Mouse (Mus musculus): ENCODE results near the gene Grb2. TPM values are rescaled to one million over a fixed set of nuclear protein-coding genes. Genes with fewer than 3 reads are reported as not detected.
A peak's percentile ranks its signal among the peaks of the same experiment; 100 is the strongest.

The Grb2 gene
- total RNA-seq (2021) (100 to 1,000 TPM; 107 to 109 TPM), polyA plus RNA-seq (2012; rRNA removed) (52.0 and 73.2 TPM in 2 replicates)
- long read RNA-seq, transcript Grb2-201 (6 exons, 2,709 nt) = minor isoform, 21 of 76 reads
- long read RNA-seq, transcript Grb2-203 (5 exons, 2,683 nt) = major isoform, 40 of 76 reads
- long read RNA-seq, partial matches to known transcripts = 3 of 76 reads
- long read RNA-seq, other reads (novel, unspliced or antisense) = 12 of 76 reads

DNA sequence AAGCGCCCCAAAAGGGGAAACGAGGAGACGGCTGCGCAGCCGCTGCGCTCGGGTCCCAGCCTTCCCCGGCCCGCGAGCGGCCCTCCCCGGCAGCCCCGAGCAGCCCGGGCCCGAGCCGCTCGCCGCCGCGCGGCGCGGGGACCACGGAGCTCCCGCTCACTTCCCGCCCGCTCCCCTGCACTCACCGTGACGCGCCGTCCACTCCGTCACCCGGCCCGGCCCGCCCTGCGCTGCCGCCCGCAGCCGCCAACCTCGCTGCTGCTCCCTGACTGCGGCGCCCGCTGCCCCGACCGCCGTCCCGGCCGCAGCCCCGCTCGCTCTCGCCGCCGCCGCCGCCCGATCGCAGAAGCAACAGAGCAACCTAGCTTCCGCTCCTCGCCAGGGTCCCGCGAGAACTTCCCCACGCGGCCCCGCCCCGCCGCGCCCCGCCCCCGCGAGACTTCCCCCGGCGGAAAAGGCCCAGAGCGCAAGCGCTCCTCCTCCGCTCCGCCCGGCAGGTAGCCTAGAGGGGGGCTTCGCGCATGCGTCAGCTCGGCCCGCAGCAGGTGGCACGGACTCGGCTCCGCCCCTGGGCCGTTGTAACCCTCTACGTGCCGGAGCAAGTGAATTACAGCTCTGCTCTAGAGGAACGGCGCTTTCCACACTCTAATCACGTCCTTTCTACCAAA is at the start of gene Grb2:
TSS of gene Grb2 (minus strand) at position 389 of the 668 bp plus-strand sequence.
- peak; percentile 52; the same call in 1 of the 2 replicates for TF ChIP-seq POLR2A (IDR thresholded peaks at IDR 0.05; ENCODE audit: insufficient read depth, low read depth, low read length)
- TF ChIP-seq CTCF (IDR thresholded peaks at IDR 0.05) = no peak
- peak; percentile 61; the same call in 1 of the 2 replicates for TF ChIP-seq EP300 (IDR thresholded peaks at IDR 0.05; ENCODE audit: insufficient read depth, low read depth, low read length)
- Histone ChIP-seq H3K9ac (ENCODE audit: low read depth, low read length) (peak within 1 kb of the TSS; percentile 100), H3K4me3 (peak within 1 kb of the TSS; percentile 79), H3K27me3 (ENCODE audit: control insufficient read depth, insufficient read depth, low read length) (no peaks in the 10 kb centered on the region), H3K4me1 (ENCODE audit: control insufficient read depth, insufficient read depth, low read length) (peaks cover 6% of the 10 kb centered on the region), H3K79me2 (replicated peaks; ENCODE audit: control insufficient read depth, insufficient read depth, low read length) (peaks cover 3% of the 10 kb centered on the region; the same call in 1 of the 2 replicates), H3K36me3 (ENCODE audit: control insufficient read depth, insufficient read depth, low read length) (no peaks in the 10 kb centered on the region), H3K27ac (peak within 1 kb of the TSS; percentile 85)
- intact Hi-C loops (cut with DNase I) = no loop called here
- DNase-seq = peak; percentile 97 to 98
- whole genome bisulfite sequencing = 1% methylated on average over 86 of the region's 91 CpGs

DNA sequence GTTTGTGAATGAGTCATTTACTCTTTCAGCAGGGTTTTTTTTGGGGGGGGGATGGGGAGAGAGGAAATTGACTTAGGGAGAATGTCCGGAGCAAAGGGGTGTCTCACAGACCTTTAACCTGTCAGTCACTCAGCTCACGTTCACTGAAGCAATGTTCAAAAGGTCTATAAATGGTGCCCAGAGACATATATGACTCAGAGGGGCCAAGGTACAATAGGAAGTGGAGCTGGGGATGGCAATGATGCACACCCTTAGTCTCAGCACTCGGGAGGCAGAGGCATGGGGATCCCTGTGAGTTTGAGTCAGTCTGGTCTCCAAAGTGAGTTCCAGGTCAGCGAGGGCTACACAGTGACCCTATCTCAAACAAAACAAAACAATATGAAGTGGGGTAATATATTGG is 45.1 kb upstream of the Grb2 start:
- Histone ChIP-seq H3K4me1 (ENCODE audit: control insufficient read depth, insufficient read depth, low read length) (no peaks in the 10 kb centered on the region), H3K79me2 (replicated peaks; ENCODE audit: control insufficient read depth, insufficient read depth, low read length) (no peaks in the 10 kb centered on the region), H3K9ac (ENCODE audit: low read depth, low read length) (no peak overlapping the region), H3K27me3 (ENCODE audit: control insufficient read depth, insufficient read depth, low read length) (no peaks in the 10 kb centered on the region), H3K27ac (no peak overlapping the region), H3K36me3 (ENCODE audit: control insufficient read depth, insufficient read depth, low read length) (no peaks in the 10 kb centered on the region), H3K4me3 (no peak overlapping the region)
- DNase-seq = no peak
- TF ChIP-seq EP300 (IDR thresholded peaks at IDR 0.05; ENCODE audit: insufficient read depth, low read depth, low read length) = no peak
- no peak for TF ChIP-seq POLR2A (IDR thresholded peaks at IDR 0.05; ENCODE audit: insufficient read depth, low read depth, low read length)
- TF ChIP-seq CTCF (IDR thresholded peaks at IDR 0.05) = no peak
- 54% methylated on average over 4 of the region's 4 CpGs for WGBS
- intact Hi-C loops (cut with DNase I) = no loop called here

DNA sequence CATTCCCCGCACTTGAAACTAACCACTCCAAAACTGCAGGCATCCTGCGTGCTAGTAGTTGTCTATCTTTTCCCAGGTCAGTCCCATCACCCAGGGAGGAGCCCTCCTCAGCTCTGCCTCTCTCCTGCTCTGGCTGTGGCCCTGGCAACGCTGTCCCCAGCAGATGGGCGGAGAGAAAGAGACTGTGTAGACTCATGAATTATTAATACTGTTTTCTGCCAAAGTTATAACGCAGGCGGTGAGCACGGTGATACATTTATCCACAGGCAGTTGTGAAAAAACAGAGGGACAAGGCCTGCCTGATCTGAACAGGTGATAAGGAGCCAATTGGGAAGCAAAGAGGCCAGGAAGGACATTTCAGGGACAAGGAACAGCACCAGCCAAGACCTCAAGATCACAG is 44.3 kb upstream of the Grb2 start:
- no peak overlapping the region for H3K4me3 ChIP-seq
- no peak for DNase-seq
- no peaks in the 10 kb centered on the region for H3K27me3 ChIP-seq (ENCODE audit: control insufficient read depth, insufficient read depth, low read length)
- H3K27ac ChIP-seq = no peak overlapping the region
- no peaks in the 10 kb centered on the region for H3K36me3 ChIP-seq (ENCODE audit: control insufficient read depth, insufficient read depth, low read length)
- no peak overlapping the region for H3K9ac ChIP-seq (ENCODE audit: low read depth, low read length)
- intact Hi-C loops (cut with DNase I) = no loop called here
- WGBS = 85% methylated on average over 7 of the region's 7 CpGs
- no peaks in the 10 kb centered on the region for H3K4me1 ChIP-seq (ENCODE audit: control insufficient read depth, insufficient read depth, low read length)
- H3K79me2 ChIP-seq (replicated peaks; ENCODE audit: control insufficient read depth, insufficient read depth, low read length) = no peaks in the 10 kb centered on the region
- TF ChIP-seq CTCF (IDR thresholded peaks at IDR 0.05) (no peak), POLR2A (IDR thresholded peaks at IDR 0.05; ENCODE audit: insufficient read depth, low read depth, low read length) (no peak), EP300 (IDR thresholded peaks at IDR 0.05; ENCODE audit: insufficient read depth, low read depth, low read length) (no peak)

DNA sequence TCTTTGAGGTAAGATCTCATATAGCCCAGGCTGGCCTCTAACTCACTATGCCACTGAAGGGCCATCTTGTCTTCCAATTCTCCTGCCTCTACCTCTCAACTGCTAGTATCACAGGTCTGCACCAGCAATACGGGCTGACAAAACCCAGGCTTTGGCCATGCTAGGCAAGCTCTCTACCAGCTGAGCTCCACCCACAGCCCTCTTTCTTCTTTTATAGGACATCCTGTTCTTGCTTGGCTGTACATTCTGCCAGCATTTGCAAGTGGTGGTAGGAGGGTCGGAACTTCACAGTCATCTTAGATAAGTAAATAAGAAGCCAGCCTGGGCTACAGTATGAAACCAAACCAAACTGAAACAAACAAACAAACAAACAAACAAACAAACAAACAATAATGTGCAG is 43.3 kb upstream of the Grb2 start:
- WGBS = 32% methylated on average over 2 of the region's 2 CpGs
- no peak overlapping the region for H3K27ac ChIP-seq
- H3K9ac ChIP-seq (ENCODE audit: low read depth, low read length) = no peak overlapping the region
- no peaks in the 10 kb centered on the region for H3K27me3 ChIP-seq (ENCODE audit: control insufficient read depth, insufficient read depth, low read length)
- no peaks in the 10 kb centered on the region for H3K4me1 ChIP-seq (ENCODE audit: control insufficient read depth, insufficient read depth, low read length)
- DNase-seq = no peak
- no peaks in the 10 kb centered on the region for H3K36me3 ChIP-seq (ENCODE audit: control insufficient read depth, insufficient read depth, low read length)
- H3K4me3 ChIP-seq = no peak overlapping the region
- H3K79me2 ChIP-seq (replicated peaks; ENCODE audit: control insufficient read depth, insufficient read depth, low read length) = no peaks in the 10 kb centered on the region
- intact Hi-C loops (cut with DNase I) = no loop called here
- no peak for TF ChIP-seq POLR2A (IDR thresholded peaks at IDR 0.05; ENCODE audit: insufficient read depth, low read depth, low read length)

DNA sequence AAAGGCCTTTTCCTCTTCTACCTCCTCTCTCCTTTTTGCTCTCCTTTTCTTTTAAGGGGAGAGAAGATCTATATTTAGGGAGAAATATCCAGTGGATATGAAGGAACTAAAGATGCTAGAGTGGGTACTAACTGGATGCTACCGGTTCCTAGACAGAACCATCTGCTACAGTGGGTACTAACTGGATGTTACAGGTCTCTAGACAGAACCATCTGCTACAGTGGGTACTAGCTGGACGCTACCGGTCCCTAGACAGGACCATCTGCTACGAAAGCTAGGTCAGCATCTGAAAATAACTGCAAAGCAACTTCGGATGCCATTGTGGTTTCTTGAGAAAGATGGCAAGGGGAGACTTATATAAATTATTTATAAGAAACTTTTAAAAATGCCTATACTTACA is 41.4 kb upstream of the Grb2 start:
- H3K79me2 ChIP-seq (replicated peaks; ENCODE audit: control insufficient read depth, insufficient read depth, low read length) = no peaks in the 10 kb centered on the region
- WGBS = 90% methylated on average over 5 of the region's 5 CpGs
- intact Hi-C loops (cut with DNase I) = no loop called here
- no peak overlapping the region for H3K9ac ChIP-seq (ENCODE audit: low read depth, low read length)
- no peaks in the 10 kb centered on the region; the same call in 1 of the 2 replicates for H3K4me1 ChIP-seq (ENCODE audit: control insufficient read depth, insufficient read depth, low read length)
- no peak overlapping the region for H3K27ac ChIP-seq
- TF ChIP-seq POLR2A (IDR thresholded peaks at IDR 0.05; ENCODE audit: insufficient read depth, low read depth, low read length) (no peak), CTCF (IDR thresholded peaks at IDR 0.05) (no peak), EP300 (IDR thresholded peaks at IDR 0.05; ENCODE audit: insufficient read depth, low read depth, low read length) (no peak)
- no peaks in the 10 kb centered on the region for H3K27me3 ChIP-seq (ENCODE audit: control insufficient read depth, insufficient read depth, low read length)
- H3K36me3 ChIP-seq (ENCODE audit: control insufficient read depth, insufficient read depth, low read length) = no peaks in the 10 kb centered on the region
- DNase-seq = no peak
- H3K4me3 ChIP-seq = no peak overlapping the region

DNA sequence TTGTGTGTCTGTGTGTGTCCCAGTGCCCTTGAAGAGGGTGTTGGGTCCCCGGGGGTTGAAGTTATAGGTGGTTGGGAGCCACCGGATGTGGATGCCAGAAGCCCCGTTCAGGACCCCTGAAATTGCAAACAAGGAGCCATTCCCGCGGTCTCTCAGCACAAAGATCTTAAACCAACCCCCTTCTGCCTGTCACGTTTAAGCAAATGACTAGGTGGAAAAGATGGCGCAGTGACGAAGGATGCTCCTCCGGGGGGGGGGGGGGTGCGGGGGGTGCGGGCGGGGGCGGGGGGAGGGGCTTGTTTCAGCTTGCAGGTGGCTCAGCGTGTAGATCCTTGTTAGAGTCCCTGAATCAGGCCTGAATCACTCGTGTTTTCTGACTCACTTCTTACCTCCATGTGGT is 39.0 kb upstream of the Grb2 start:
- H3K27me3 ChIP-seq (ENCODE audit: control insufficient read depth, insufficient read depth, low read length) = no peaks in the 10 kb centered on the region
- H3K4me1 ChIP-seq (ENCODE audit: control insufficient read depth, insufficient read depth, low read length) = no peaks in the 10 kb centered on the region; the same call in 1 of the 2 replicates
- H3K4me3 ChIP-seq = no peak overlapping the region
- no peaks in the 10 kb centered on the region for H3K79me2 ChIP-seq (replicated peaks; ENCODE audit: control insufficient read depth, insufficient read depth, low read length)
- H3K9ac ChIP-seq (ENCODE audit: low read depth, low read length) = no peak overlapping the region
- TF ChIP-seq CTCF (IDR thresholded peaks at IDR 0.05) (no peak), POLR2A (IDR thresholded peaks at IDR 0.05; ENCODE audit: insufficient read depth, low read depth, low read length) (no peak), EP300 (IDR thresholded peaks at IDR 0.05; ENCODE audit: insufficient read depth, low read depth, low read length) (no peak)
- H3K36me3 ChIP-seq (ENCODE audit: control insufficient read depth, insufficient read depth, low read length) = no peaks in the 10 kb centered on the region
- H3K27ac ChIP-seq = no peak overlapping the region
- intact Hi-C loops (cut with DNase I) = no loop called here
- 15% methylated on average over 11 of the region's 15 CpGs for WGBS
- no peak for DNase-seq
